Mouse (Mus musculus) small intestine, adult 2 months (tissue): ENCODE measurements at regions not wholly inside any gene's neighbourhood (a gene's known extent, or its start where the extent isn't known, plus 50 kb on each side); places are given as distances from the start of the nearest gene placed in this dataset.

Experiments used
- CTCF ChIP-seq: fragments of 200-500 bp; IDR thresholded peaks from 2 replicates; pipeline ENCODE4 v1.5.1; 2012; ENCODE audit warnings: low read depth, mild to moderate bottlenecking, control low read depth, inconsistent platforms, low read length, moderate library complexity, mixed read lengths; ENCODE audit not compliant: insufficient replicate concordance, insufficient read length; ENCODE audit errors: extremely low read depth
- POLR2A ChIP-seq: fragments of 200-500 bp; IDR thresholded peaks from 2 replicates; pipeline ENCODE4 v1.6.1; 2012; ENCODE audit warnings: low read depth, mild to moderate bottlenecking, control low read depth, inconsistent platforms, low read length, moderate library complexity

GRCm38 (mm10) chr3:52625125-52625524 lies 357.0 kb downstream of the Foxo1 start:
- TF ChIP-seq CTCF (no peak), POLR2A (no peak)
